Mouse (Mus musculus): ENCODE results near the gene Tenm4. TPM values are rescaled to one million over a fixed set of nuclear protein-coding genes. Genes with fewer than 3 reads are reported as not detected.
A peak's percentile ranks its signal among the peaks of the same experiment; 100 is the strongest.

The Tenm4 gene
- total RNA-seq, 1 experiment from 2014 or later, result 17.0 TPM

- DNase-seq, result no peak
Measured at GRCm38 (mm10) chr7:96341479-96341878, 170.4 kb downstream of the Tenm4 start.

GRCm38 (mm10) chr7:96342996-96343395, 171.9 kb downstream of the Tenm4 start:
- DNase-seq, result no peak

GRCm38 (mm10) chr7:96343667-96344066, 172.6 kb downstream of the Tenm4 start:
- no peak for DNase-seq

GRCm38 (mm10) chr7:96352671-96353070, 181.6 kb downstream of the Tenm4 start:
- peak; percentile 26 for DNase-seq

GRCm38 (mm10) chr7:96356285-96356811, 185.3 kb downstream of the Tenm4 start:
- no peak for DNase-seq

- DNase-seq, result no peak
Measured at GRCm38 (mm10) chr7:96357550-96357949, 186.5 kb downstream of the Tenm4 start.

- DNase-seq, result no peak
Measured at GRCm38 (mm10) chr7:96363311-96363710, 192.3 kb downstream of the Tenm4 start.

- no peak for DNase-seq
Measured at GRCm38 (mm10) chr7:96369947-96370346, 198.9 kb downstream of the Tenm4 start.

GRCm38 (mm10) chr7:96374004-96374663, 203.1 kb downstream of the Tenm4 start:
- DNase-seq, result no peak

GRCm38 (mm10) chr7:96375507-96375906, 204.5 kb downstream of the Tenm4 start:
- DNase-seq, result no peak

- no peak for DNase-seq
Measured at GRCm38 (mm10) chr7:96383686-96384528, 212.9 kb downstream of the Tenm4 start.

GRCm38 (mm10) chr7:96384726-96385500, 213.9 kb downstream of the Tenm4 start:
- no peak for DNase-seq

- DNase-seq, result no peak
Measured at GRCm38 (mm10) chr7:96385850-96386249, 214.8 kb downstream of the Tenm4 start.

- no peak for DNase-seq
Measured at GRCm38 (mm10) chr7:96390034-96390670, 219.1 kb downstream of the Tenm4 start.

- DNase-seq, result no peak
Measured at GRCm38 (mm10) chr7:96390894-96391293, 219.8 kb downstream of the Tenm4 start.

- no peak for DNase-seq
Measured at GRCm38 (mm10) chr7:96391797-96392472, 220.9 kb downstream of the Tenm4 start.

- no peak for DNase-seq
Measured at GRCm38 (mm10) chr7:96392600-96392999, 221.6 kb downstream of the Tenm4 start.

GRCm38 (mm10) chr7:96397940-96398339, 226.9 kb downstream of the Tenm4 start:
- no peak for DNase-seq

GRCm38 (mm10) chr7:96400411-96400810, 229.4 kb downstream of the Tenm4 start:
- no peak for DNase-seq

- no peak for DNase-seq
Measured at GRCm38 (mm10) chr7:96406630-96407214, 235.7 kb downstream of the Tenm4 start.

Data from adrenal gland, postnatal 25 days (tissue).